Mouse (Mus musculus): ENCODE data around the gene Prss50. TPM values are rescaled to one million over a fixed set of nuclear protein-coding genes. Genes with fewer than 3 reads are reported as not detected.

Gene Prss50
- polyA plus RNA-seq, 1 experiment: 0.72 TPM

DNA sequence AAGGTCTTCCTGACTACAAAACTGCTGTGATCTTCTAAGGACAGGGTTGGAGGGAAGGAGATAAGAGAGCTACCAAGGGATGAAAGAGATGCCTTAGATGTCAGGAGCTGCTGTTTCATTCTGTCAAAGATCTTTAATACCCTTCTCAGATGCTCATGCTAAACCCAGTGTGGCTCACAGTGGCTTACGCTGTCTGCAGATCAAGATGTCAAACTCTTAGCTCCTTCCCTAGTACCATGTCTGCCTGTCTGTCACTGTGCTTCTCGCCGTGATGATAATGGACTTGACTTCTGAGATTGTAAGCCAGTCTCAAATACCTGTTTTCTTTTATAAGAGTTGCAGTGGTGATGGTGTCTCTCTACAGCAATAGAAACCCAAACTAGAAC, 50.9 kb downstream of the Prss50 start:
- no peak for DNase-seq
- Histone ChIP-seq H3K27ac (ENCODE audit: insufficient read depth, low read length) (no peak overlapping the region), H3K4me1 (ENCODE audit: control insufficient read depth, insufficient read depth, low read length) (no peaks in the 10 kb centered on the region), H3K27me3 (ENCODE audit: control insufficient read depth, insufficient read depth, low read length) (no peaks in the 10 kb centered on the region), H3K4me3 (replicated peaks; ENCODE audit: insufficient read depth, low read depth, low read length) (no peak overlapping the region)
- WGBS: 94% methylated on average over 3 of the region's 3 CpGs
- TF ChIP-seq POLR2A (IDR thresholded peaks at IDR 0.05; ENCODE audit: borderline replicate concordance, insufficient read depth, low read length) (no peak), CTCF (IDR thresholded peaks at IDR 0.05; ENCODE audit: borderline replicate concordance, insufficient read depth, low read depth, low read length) (no peak)

DNA sequence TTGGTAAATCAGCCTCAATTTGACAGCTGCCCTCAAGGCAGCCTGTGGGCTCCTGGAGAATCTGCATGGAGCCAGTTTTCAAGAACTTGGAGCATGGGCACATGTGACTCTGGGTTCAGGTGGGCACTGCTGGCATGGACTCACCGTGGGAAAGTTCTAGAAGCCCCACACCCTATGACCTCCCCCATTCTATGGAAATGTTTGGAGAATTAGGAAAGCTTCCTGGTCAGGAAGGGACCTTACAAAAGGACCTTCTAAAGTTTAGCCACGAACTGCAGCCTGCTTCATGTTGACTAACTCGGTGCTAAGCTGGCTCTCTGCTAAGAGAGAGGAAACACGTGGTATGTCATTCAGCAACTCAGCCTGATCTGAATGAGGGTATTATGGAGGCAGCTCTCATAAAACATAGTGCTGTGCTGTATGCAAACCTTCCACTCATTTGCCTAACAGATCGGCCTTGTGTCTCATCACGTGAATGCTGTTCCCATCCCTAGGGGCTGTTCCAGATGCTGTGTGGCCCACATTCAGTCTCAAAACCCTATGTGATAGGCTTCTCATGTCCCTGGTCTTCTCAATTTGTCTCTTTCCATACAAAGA, 51.7 kb downstream of the Prss50 start:
- no peaks in the 10 kb centered on the region for H3K27me3 ChIP-seq (ENCODE audit: control insufficient read depth, insufficient read depth, low read length)
- no peak for DNase-seq
- H3K4me3 ChIP-seq (replicated peaks; ENCODE audit: insufficient read depth, low read depth, low read length): no peak overlapping the region
- no peaks in the 10 kb centered on the region for H3K4me1 ChIP-seq (ENCODE audit: control insufficient read depth, insufficient read depth, low read length)
- H3K27ac ChIP-seq (ENCODE audit: insufficient read depth, low read length): no peak overlapping the region
- 75% methylated on average over 6 of the region's 6 CpGs for WGBS
- TF ChIP-seq POLR2A (IDR thresholded peaks at IDR 0.05; ENCODE audit: borderline replicate concordance, insufficient read depth, low read length): no peak
- TF ChIP-seq CTCF (IDR thresholded peaks at IDR 0.05; ENCODE audit: borderline replicate concordance, insufficient read depth, low read depth, low read length): no peak

Other genes starting within 250 kb of the Prss50 start
- gene Nradd, start 233.5 kb upstream of the Prss50 start, polyA plus RNA-seq (2012; rRNA removed): 3.2 and 3.5 TPM in 2 replicates
- 16.8 and 19.1 TPM in 2 replicates for gene Nbeal2, start 203.8 kb upstream of the Prss50 start, polyA plus RNA-seq (2012; rRNA removed)
- 98.5 and 102 TPM in 2 replicates for gene Ccdc12, start 201.5 kb upstream of the Prss50 start, polyA plus RNA-seq (2012; rRNA removed)
- 0.43 and 0.51 TPM in 2 replicates for gene Myl3, start 116.1 kb upstream of the Prss50 start, polyA plus RNA-seq (2012; rRNA removed)
- gene Pth1r, start 110.8 kb upstream of the Prss50 start, polyA plus RNA-seq (2012; rRNA removed): 12.5 and 12.9 TPM in 2 replicates
- not detected in 2 replicates for gene Prss42, start 59.8 kb upstream of the Prss50 start, polyA plus RNA-seq (2012; rRNA removed)
- not detected in 2 replicates for gene Prss44, start 44.0 kb upstream of the Prss50 start, polyA plus RNA-seq (2012; rRNA removed)
- gene Prss43, start 31.3 kb upstream of the Prss50 start, polyA plus RNA-seq (2012; rRNA removed): 0.08 and 0.10 TPM in 2 replicates
- gene Prss45, start 23.4 kb upstream of the Prss50 start, polyA plus RNA-seq (2012; rRNA removed): 0.25 and 0.43 TPM in 2 replicates
- gene Prss46, start 13.5 kb upstream of the Prss50 start, polyA plus RNA-seq (2012; rRNA removed): not detected in 2 replicates
- gene Als2cl, start 21.9 kb downstream of the Prss50 start, polyA plus RNA-seq (2012; rRNA removed): 15.1 and 15.8 TPM in 2 replicates
- gene Tmie, start 22.1 kb downstream of the Prss50 start, polyA plus RNA-seq (2012; rRNA removed): 3.7 and 4.4 TPM in 2 replicates
- gene Fam240a, start 58.9 kb downstream of the Prss50 start, polyA plus RNA-seq (2012; rRNA removed): not detected in 2 replicates
- 7.2 and 7.5 TPM in 2 replicates for gene Tdgf1, start 88.2 kb downstream of the Prss50 start, polyA plus RNA-seq (2012; rRNA removed)
- gene Lrrc2, start 93.6 kb downstream of the Prss50 start, polyA plus RNA-seq (2012; rRNA removed): 3.2 and 3.5 TPM in 2 replicates
- 0.34 and 0.63 TPM in 2 replicates for gene Rtp3, start 132.6 kb downstream of the Prss50 start, polyA plus RNA-seq (2012; rRNA removed)
- gene Ltf, start 161.3 kb downstream of the Prss50 start, polyA plus RNA-seq (2012; rRNA removed): 0.49 and 1.6 TPM in 2 replicates
- gene Ccrl2, start 199.6 kb downstream of the Prss50 start, polyA plus RNA-seq (2012; rRNA removed): 1.1 and 2.2 TPM in 2 replicates

Data from cerebellum, adult 2 months (tissue).